Mouse (Mus musculus) hindbrain, embryonic 15.5 days (tissue): ENCODE data around the gene Serac1. TPM values are rescaled to one million over a fixed set of nuclear protein-coding genes. Genes with fewer than 3 reads are reported as not detected.
A peak's percentile ranks its signal among the peaks of the same experiment; 100 is the strongest.

Experiments
- ATAC-seq: fragments of 200-750 bp; cut with Nextera tagmentation; 2 replicates; pipeline ENCODE4 v1.8.0; 2017; ENCODE audit warnings: low read depth, moderate number of reproducible peaks, moderate TSS enrichment; ENCODE audit not compliant: low FRiP score
- H3K27ac ChIP-seq: fragments of 300-500 bp; sonication (generic); replicated peaks from 2 replicates; pipeline ENCODE4 v1.5.1; 2015; ENCODE audit warnings: mild to moderate bottlenecking, inconsistent platforms
- H3K27me3 ChIP-seq: fragments of 300-500 bp; sonication (generic); 2 replicates; pipeline ENCODE4 v1.6.1; 2015; ENCODE audit warnings: control low read depth, inconsistent platforms
- H3K36me3 ChIP-seq: fragments of 300-500 bp; sonication (generic); 2 replicates; pipeline ENCODE4 v1.6.1; 2015; ENCODE audit warnings: control low read depth, inconsistent platforms
- H3K4me1 ChIP-seq: fragments of 300-500 bp; sonication (generic); replicated peaks from 2 replicates; pipeline ENCODE4 v1.6.1; 2015; ENCODE audit warnings: control low read depth, inconsistent platforms
- H3K4me2 ChIP-seq: fragments of 300-500 bp; sonication (generic); 2 replicates; pipeline ENCODE4 v1.6.1; 2015; ENCODE audit warnings: moderate library complexity, mild to moderate bottlenecking, inconsistent platforms
- H3K4me3 ChIP-seq: fragments of 300-500 bp; sonication (generic); 2 replicates; pipeline ENCODE4 v1.5.1; 2015; ENCODE audit warnings: mild to moderate bottlenecking, inconsistent platforms
- H3K9ac ChIP-seq: fragments of 300-500 bp; sonication (generic); 2 replicates; pipeline ENCODE4 v1.6.1; 2015; ENCODE audit warnings: inconsistent platforms
- H3K9me3 ChIP-seq: fragments of 300-500 bp; sonication (generic); 2 replicates; pipeline ENCODE4 v1.6.1; 2016; ENCODE audit warnings: control low read depth, inconsistent platforms
- WGBS: fragments of 180-500 bp; shearing (Covaris S2); methylation state at CpG from one replicate; pipeline ENCODE4 v1.1.7; 2015; 5-methylcytosine and 5-hydroxymethylcytosine counted together
- polyA plus RNA-seq: library from polyadenylated mRNA; unstranded; fragments of >200 nt; fragmentation: Nextera tagmentation; extraction: Ambion mirVana; gene quantifications from 2 replicates; pipeline ENCODE4 v1.2.1, GENCODE M21; 2015

Serac1 gene
- polyA plus RNA-seq, 1 experiment from 2014 or later: 11.9 TPM

GRCm38 (mm10) chr17:6000864-6001319, 78.6 kb downstream of the Serac1 start:
- Histone ChIP-seq H3K9me3 (no peaks in the 10 kb centered on the region), H3K27me3 (no peaks in the 10 kb centered on the region), H3K36me3 (no peaks in the 10 kb centered on the region), H3K4me2 (no peak overlapping the region), H3K9ac (no peak overlapping the region), H3K27ac (no peak overlapping the region), H3K4me1 (peaks cover 11% of the 10 kb centered on the region), H3K4me3 (no peak overlapping the region)
- 83% methylated on average over 8 of the region's 8 CpGs for WGBS
- ATAC-seq: no peak

- WGBS: 87% methylated on average over 5 of the region's 5 CpGs
These were observed 80.5 kb downstream of the Serac1 start for GRCm38 (mm10) chr17:5999039-5999543.

GRCm38 (mm10) chr17:5998235-5998500, 81.4 kb downstream of the Serac1 start:
- H3K9me3 ChIP-seq: no peaks in the 10 kb centered on the region
- H3K4me3 ChIP-seq: no peak overlapping the region
- no peaks in the 10 kb centered on the region for H3K36me3 ChIP-seq
- H3K27me3 ChIP-seq: no peaks in the 10 kb centered on the region
- no peak overlapping the region for H3K27ac ChIP-seq
- H3K9ac ChIP-seq: no peak overlapping the region
- no peak for ATAC-seq
- no peak overlapping the region for H3K4me2 ChIP-seq
- H3K4me1 ChIP-seq: peaks cover 5% of the 10 kb centered on the region; the same call in 1 of the 2 replicates

More at GRCm38 (mm10) chr17:5999039-5999543, 80.5 kb downstream of the Serac1 start:
- no peaks in the 10 kb centered on the region for H3K9me3 ChIP-seq
- no peaks in the 10 kb centered on the region for H3K36me3 ChIP-seq
- H3K27me3 ChIP-seq: no peaks in the 10 kb centered on the region
- no peak overlapping the region for H3K4me2 ChIP-seq
- no peak overlapping the region for H3K4me3 ChIP-seq
- ATAC-seq: no peak
- no peak overlapping the region for H3K9ac ChIP-seq
- no peak overlapping the region for H3K27ac ChIP-seq
- H3K4me1 ChIP-seq: peaks cover 5% of the 10 kb centered on the region; the same call in 1 of the 2 replicates

GRCm38 (mm10) chr17:5997380-5998234, 81.9 kb downstream of the Serac1 start:
- H3K4me3 ChIP-seq: no peak overlapping the region
- WGBS: 68% methylated on average over 16 of the region's 16 CpGs
- H3K36me3 ChIP-seq: no peaks in the 10 kb centered on the region
- no peak overlapping the region for H3K27ac ChIP-seq
- 0 out of 2 replicates have a peak, but pooled peaks have one; percentile 61 for ATAC-seq
- H3K4me1 ChIP-seq: peaks cover 5% of the 10 kb centered on the region; the same call in 1 of the 2 replicates
- H3K4me2 ChIP-seq: no peak overlapping the region
- H3K27me3 ChIP-seq: no peaks in the 10 kb centered on the region
- no peaks in the 10 kb centered on the region for H3K9me3 ChIP-seq
- H3K9ac ChIP-seq: no peak overlapping the region

- H3K27me3 ChIP-seq: no peaks in the 10 kb centered on the region
- 84% methylated on average over 14 of the region's 14 CpGs for WGBS
- no peak overlapping the region for H3K27ac ChIP-seq
- H3K4me2 ChIP-seq: no peak overlapping the region
- no peaks in the 10 kb centered on the region for H3K36me3 ChIP-seq
- ATAC-seq: no peak
- H3K4me1 ChIP-seq: peaks cover 5% of the 10 kb centered on the region; the same call in 1 of the 2 replicates
- H3K9ac ChIP-seq: no peak overlapping the region
- no peak overlapping the region for H3K4me3 ChIP-seq
- H3K9me3 ChIP-seq: no peaks in the 10 kb centered on the region
These were observed 83.0 kb downstream of the Serac1 start for GRCm38 (mm10) chr17:5996589-5996988.

GRCm38 (mm10) chr17:5994606-5995005, 84.9 kb downstream of the Serac1 start:
- Histone ChIP-seq H3K9me3 (no peaks in the 10 kb centered on the region), H3K9ac (no peak overlapping the region), H3K4me3 (no peak overlapping the region), H3K4me2 (no peak overlapping the region), H3K27ac (no peak overlapping the region), H3K36me3 (no peaks in the 10 kb centered on the region), H3K4me1 (peaks cover 5% of the 10 kb centered on the region; the same call in 1 of the 2 replicates), H3K27me3 (no peaks in the 10 kb centered on the region)
- WGBS: 67% methylated on average over 6 of the region's 6 CpGs
- no peak for ATAC-seq

GRCm38 (mm10) chr17:5993581-5994260, 85.8 kb downstream of the Serac1 start:
- H3K27ac ChIP-seq: no peak overlapping the region
- no peak overlapping the region for H3K9ac ChIP-seq
- H3K36me3 ChIP-seq: no peaks in the 10 kb centered on the region
- H3K27me3 ChIP-seq: no peaks in the 10 kb centered on the region
- 76% methylated on average over 3 of the region's 3 CpGs for WGBS
- H3K4me1 ChIP-seq: peaks cover 5% of the 10 kb centered on the region; the same call in 1 of the 2 replicates
- no peak overlapping the region for H3K4me2 ChIP-seq
- ATAC-seq: no peak
- H3K9me3 ChIP-seq: no peaks in the 10 kb centered on the region
- H3K4me3 ChIP-seq: no peak overlapping the region

- peaks cover 5% of the 10 kb centered on the region; the same call in 1 of the 2 replicates for H3K4me1 ChIP-seq
- no peak overlapping the region for H3K27ac ChIP-seq
- no peak overlapping the region for H3K4me3 ChIP-seq
- 80% methylated on average over 5 of the region's 5 CpGs for WGBS
- no peak overlapping the region for H3K4me2 ChIP-seq
- H3K36me3 ChIP-seq: no peaks in the 10 kb centered on the region
- H3K9ac ChIP-seq: no peak overlapping the region
- no peaks in the 10 kb centered on the region for H3K27me3 ChIP-seq
- no peaks in the 10 kb centered on the region for H3K9me3 ChIP-seq
- no peak for ATAC-seq
These were observed 86.5 kb downstream of the Serac1 start for GRCm38 (mm10) chr17:5992866-5993580.

Other genes with a start within 250 kb of the Serac1 start
- gene Snx9, start 238.4 kb downstream of the Serac1 start, polyA plus RNA-seq: 8.1 and 8.4 TPM in 2 replicates
- 1.5 and 1.7 TPM in 2 replicates for gene Synj2, start 138.5 kb downstream of the Serac1 start, polyA plus RNA-seq
- gene Gtf2h5, start within 50 bp of the Serac1 start, polyA plus RNA-seq: 199 TPM in 2 replicates
- gene Tulp4, start 26.7 kb upstream of the Serac1 start, polyA plus RNA-seq: 120 and 134 TPM in 2 replicates
- gene Tmem181a, start 177.1 kb upstream of the Serac1 start, polyA plus RNA-seq: 53.2 and 58.4 TPM in 2 replicates
- 50.2 and 52.7 TPM in 2 replicates for gene Dynlt1a, start 237.8 kb upstream of the Serac1 start, polyA plus RNA-seq